Mouse (Mus musculus): ENCODE measurements around the gene Gpr107.

- TF ChIP-seq CTCF (IDR thresholded peaks at IDR 0.05; ENCODE audit: low read depth) (no peak), EP300 (IDR thresholded peaks at IDR 0.05; ENCODE audit: low read depth) (no peak)
Observed at GRCm38 (mm10) chr2:31200051-31200450, 47.9 kb downstream of the Gpr107 start.

All from liver, embryonic 14.5 days (tissue).